Mouse (Mus musculus): Measurements from ENCODE around the gene Flnb.

Flnb gene

GRCm38 (mm10) chr14:7944349-7945039 lies 126.7 kb downstream of the Flnb start:
- peak in 1 of 2 experiments; percentile 28 for DNase-seq (ENCODE audit: low spot score in 2 of 2)

DNA sequence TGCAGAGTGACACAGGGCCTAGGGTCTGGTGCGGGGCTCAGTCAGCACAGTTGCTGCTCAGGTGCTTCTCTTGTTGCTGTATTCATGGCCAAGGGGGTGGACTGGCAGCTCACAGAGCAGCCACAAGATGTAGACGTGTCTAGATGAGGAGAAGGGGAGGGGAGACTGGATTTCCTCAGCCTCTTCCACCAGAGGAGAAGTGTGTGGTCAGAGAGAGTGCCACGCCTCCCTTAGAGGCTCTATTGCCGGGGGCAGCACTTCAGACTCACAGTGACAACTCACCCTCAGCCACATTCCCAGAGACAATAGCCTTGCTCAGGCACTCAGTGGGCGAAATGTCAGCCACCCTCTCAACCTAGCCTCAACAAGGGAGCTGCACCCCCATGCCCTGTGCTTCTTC lies 127.5 kb downstream of the Flnb start:
- no peak for DNase-seq (ENCODE audit: low spot score in 2 of 2)

DNA sequence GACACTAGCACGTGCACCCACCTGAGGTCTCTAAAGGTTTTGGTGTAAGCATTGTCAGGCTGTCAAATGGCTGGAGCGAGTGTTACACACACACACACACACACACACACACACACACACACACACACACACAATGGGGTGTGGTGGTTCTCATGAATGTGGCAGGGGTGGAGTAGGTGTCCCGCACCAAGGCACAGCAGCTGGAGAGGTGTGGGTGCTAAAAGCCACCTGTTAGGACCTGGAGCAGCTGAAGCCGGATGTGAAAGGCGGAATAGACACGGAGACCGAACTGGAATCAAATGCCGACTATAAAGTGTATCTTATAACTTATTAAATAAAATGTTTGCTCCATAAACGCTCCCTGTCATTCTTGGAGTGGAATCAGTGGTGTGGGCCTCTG lies 133.5 kb downstream of the Flnb start:
- no peak for DNase-seq (ENCODE audit: low spot score in 2 of 2)

DNA sequence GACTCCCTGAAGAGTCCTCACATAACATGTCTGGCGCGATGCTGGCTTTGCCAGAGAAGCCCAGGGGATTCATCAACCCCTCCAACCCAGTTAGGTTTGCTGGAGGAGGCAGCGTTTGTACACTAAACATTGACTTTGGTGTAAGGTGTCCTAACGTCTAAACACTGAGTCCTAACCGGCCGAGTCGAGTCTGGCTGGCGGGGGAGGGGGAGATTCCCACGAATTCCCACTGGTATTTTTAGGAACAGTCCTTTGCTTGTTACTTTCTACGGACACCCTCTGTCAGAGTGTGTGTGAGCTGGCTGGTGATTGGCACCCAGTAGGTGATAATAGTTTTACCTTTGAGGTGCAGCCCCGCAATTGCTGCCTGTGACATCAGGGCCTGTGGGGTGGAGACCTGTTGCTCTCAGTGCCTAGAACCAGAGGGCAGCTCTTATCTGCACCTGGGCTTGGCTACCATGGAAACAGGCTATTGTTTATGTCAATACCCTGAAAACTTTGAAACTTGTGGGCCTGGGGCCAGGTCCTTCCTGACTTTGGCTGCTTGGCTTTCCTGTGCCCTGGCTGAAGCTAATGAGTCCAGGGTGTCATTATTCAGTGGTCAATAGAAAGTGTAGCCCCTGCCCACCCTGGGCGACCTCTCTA lies 135.0 kb downstream of the Flnb start:
- DNase-seq (ENCODE audit: low spot score in 2 of 2): no peak

- DNase-seq (ENCODE audit: low spot score in 2 of 2): no peak
Observed at GRCm38 (mm10) chr14:7954071-7954471, 136.3 kb downstream of the Flnb start.

- no peak for DNase-seq (ENCODE audit: low spot score in 2 of 2)
Observed at GRCm38 (mm10) chr14:7956427-7956826, 138.7 kb downstream of the Flnb start.

DNA sequence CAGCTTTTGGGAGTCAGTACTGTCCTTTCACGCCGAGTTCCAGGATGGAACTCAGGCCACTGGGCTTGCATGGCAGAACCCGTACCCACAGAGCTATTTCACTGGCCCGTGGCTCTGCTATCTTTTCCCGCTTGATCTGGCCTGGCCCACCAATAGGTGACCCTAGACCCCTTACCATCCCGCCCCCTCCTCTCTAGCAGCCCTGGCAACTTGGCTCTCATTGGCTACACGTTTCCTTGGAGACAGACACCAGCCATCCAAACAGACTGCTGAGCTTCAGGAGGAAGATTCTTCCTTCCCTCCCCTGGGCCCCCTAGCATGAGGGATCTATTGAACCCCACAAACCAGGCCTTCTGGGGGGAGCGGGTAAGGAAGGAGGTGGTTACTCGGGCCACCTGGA lies 139.3 kb downstream of the Flnb start, which contains the start of gene Gm45521:
Gm45521 (plus strand) TSS at position 240 of the 400 bp plus-strand sequence.
- no peak for DNase-seq (ENCODE audit: low spot score in 2 of 2)

DNA sequence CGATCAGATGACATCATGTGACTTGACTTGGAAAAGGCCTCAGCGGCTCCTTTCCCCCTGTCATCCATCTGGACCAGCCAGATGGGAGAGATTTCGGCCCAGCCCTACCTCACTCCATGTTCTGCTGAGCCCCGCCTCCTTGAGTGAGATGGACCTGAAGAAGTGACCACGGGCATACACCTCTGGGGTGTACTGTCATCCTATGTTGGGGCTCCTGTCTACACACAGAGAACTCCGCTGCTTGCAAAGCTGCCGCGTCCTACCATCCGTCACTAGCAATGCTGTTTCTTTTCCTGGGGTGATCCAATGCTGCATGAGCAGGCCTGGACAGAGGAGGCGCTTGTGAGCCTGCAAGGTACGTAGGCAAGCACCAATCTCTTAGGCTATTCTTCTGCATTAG lies 142.9 kb downstream of the Flnb start:
- DNase-seq (ENCODE audit: low spot score in 2 of 2): peak in 1 of 2 experiments; percentile 52

DNA sequence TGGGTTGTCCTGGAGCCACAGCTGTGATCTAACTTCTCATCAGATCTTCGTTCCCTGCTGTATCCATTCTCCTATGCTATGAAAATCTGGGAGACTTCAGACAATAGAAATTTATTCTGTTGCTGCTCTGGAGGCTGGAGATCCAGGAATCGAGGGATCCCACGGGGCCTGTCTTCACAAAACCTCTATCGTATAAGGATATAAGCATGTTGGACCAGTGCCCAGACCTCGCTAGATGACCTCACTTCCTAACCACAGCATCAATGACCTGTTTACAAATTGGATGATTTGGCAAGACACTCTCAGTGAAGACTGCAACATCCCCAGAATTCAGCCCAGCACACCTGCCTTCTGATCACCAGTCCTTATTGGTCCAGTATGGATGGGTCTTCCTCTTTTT lies 144.0 kb downstream of the Flnb start:
- no peak for DNase-seq (ENCODE audit: low spot score in 2 of 2)

- no peak for DNase-seq (ENCODE audit: low spot score in 2 of 2)
Observed at GRCm38 (mm10) chr14:7962626-7963025, 144.9 kb downstream of the Flnb start.

GRCm38 (mm10) chr14:7963160-7963559 lies 145.4 kb downstream of the Flnb start:
- no peak for DNase-seq (ENCODE audit: low spot score in 2 of 2)

GRCm38 (mm10) chr14:7964219-7964889 lies 146.6 kb downstream of the Flnb start:
- peak; percentile 72 to 85 for DNase-seq (ENCODE audit: low spot score in 2 of 2)

- no peak for DNase-seq (ENCODE audit: low spot score in 2 of 2)
Observed at GRCm38 (mm10) chr14:7971889-7972493, 154.2 kb downstream of the Flnb start.

- DNase-seq (ENCODE audit: low spot score in 2 of 2): no peak
Observed at GRCm38 (mm10) chr14:7974643-7975042, 156.9 kb downstream of the Flnb start.

- DNase-seq (ENCODE audit: low spot score in 2 of 2): no peak
Observed at GRCm38 (mm10) chr14:7975177-7975576, 157.4 kb downstream of the Flnb start.

- DNase-seq (ENCODE audit: low spot score in 2 of 2): no peak
Observed at GRCm38 (mm10) chr14:7977471-7977870, 159.7 kb downstream of the Flnb start.

DNA sequence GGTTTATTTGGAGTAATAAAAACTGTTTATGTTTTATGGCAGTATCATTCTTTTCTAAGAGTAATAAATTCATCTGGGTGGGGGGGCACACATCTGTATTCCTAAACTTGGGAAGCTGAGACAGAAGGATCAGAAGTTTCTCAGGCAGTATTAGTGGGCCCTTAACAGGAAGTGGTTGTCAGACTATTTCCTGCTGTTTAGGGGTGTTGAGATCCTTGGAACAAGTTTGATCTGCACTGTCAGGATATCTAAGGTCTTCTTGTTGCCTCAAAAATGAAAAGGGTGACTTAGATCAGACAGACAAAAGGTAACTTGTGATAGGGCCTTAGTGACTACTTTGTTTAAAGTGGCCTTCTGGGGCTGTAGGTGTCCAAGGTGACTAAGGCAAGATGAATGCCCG lies 160.4 kb downstream of the Flnb start:
- DNase-seq (ENCODE audit: low spot score in 2 of 2): no peak

DNA sequence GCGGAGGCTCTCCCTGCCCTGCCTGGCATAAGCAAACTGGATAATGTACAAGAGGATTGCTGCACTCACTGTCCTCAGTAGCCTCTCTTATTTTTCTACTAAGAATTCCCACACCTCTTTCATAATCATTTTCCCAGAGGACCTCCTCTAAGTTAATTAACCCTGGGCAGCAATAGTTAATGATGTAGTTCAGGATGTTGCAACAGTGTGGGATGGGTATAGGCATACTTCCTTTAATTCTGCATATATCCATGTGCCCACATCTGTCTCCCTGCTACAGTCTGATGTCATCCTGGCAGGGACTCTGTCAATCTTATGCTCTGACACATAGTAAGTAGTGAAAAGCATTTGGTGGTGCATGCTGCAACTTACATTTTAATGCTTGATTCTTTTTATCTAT lies 163.5 kb downstream of the Flnb start:
- DNase-seq (ENCODE audit: low spot score in 2 of 2): no peak

DNA sequence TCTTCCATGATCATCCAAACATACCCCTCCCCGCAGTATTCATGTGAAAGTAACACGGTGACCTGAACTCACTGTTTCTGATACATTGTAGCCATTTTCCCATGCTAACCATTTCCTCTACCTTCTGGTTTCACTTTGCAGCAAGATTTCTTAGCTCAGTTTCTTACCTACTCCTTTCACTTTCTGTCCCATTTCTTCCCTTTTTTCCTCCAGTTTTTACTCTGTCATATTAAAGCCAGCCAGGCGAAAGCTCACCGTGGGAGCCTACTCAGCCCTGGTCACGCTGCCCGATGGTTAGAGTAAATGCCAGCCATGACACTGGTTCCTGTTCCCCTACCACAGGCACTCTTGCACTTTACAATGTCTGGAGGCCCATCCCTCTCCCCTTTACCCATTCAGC lies 169.2 kb downstream of the Flnb start:
- DNase-seq (ENCODE audit: low spot score in 2 of 2): no peak

DNA sequence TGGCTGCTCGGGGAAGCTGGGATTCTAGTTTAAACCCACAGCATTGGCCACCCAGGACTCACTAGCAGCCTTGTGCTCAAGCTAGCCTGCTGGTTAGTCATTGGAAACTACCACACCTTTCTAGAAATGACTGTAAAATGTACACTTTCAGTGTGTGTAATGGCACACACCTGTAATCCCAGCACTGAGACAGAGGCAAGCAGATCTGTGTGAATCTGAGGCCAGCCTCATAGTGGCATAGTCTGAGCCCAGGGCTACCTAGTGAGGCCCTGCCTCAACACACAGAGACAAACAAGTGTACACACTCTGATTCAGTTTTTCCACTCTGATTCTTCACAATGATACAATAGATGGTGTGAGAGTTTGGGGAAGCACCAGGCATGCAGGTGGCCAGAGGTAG lies 171.6 kb downstream of the Flnb start:
- no peak for DNase-seq (ENCODE audit: low spot score in 2 of 2)

- DNase-seq (ENCODE audit: low spot score in 2 of 2): no peak
Observed at GRCm38 (mm10) chr14:7989961-7990360, 172.2 kb downstream of the Flnb start.

DNA sequence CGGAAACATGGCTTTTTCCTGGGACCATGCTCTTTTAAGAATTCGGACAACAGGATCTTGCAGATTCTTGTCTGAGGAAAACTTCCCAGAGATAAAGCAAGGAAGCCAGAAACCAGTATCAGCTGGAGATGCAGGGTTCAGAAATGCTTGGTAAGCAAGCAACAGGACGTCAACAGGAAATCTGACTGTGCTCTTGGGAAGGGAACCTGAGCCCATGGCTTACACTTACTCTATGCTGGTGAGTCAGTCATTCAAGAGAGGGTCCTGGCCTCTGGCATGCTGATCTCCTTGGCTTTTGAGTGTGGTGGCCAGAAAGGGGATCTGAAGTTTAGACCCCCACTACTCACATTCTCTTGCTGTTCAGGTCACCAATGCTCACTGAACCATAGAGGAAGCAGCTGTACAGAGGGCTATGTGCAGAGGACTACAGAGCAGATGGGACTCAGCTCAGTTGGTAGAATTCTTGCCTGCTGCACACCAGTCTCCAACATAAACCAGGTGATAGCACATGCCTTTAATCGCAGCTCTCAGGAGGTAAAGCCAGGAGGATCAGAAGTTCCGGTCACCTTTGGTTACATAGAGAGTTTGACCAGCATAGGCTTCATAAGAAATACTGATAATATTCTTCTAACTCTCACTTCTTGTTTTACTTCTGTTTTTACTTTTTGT lies 173.5 kb downstream of the Flnb start:
- no peak for DNase-seq (ENCODE audit: low spot score in 2 of 2)

Measured in frontal cortex, postnatal 36 days (tissue).